Mouse (Mus musculus) kidney, adult 2 months (tissue): ENCODE results near the gene Frmd6.

Experiments used
- CTCF ChIP-seq: fragments of 200-500 bp; conservative IDR thresholded peaks from 2 replicates; pipeline ENCODE4 v1.5.1; 2011; ENCODE audit warnings: low read depth, mild to moderate bottlenecking, control low read depth, low read length, moderate library complexity, mixed read lengths; ENCODE audit not compliant: insufficient read depth, insufficient read length
- POLR2A ChIP-seq: fragments of 200-500 bp; IDR thresholded peaks from one replicate; pipeline ENCODE4 v1.6.1; 2011; ENCODE audit warnings: low read depth, low read length, control low read depth

DNA sequence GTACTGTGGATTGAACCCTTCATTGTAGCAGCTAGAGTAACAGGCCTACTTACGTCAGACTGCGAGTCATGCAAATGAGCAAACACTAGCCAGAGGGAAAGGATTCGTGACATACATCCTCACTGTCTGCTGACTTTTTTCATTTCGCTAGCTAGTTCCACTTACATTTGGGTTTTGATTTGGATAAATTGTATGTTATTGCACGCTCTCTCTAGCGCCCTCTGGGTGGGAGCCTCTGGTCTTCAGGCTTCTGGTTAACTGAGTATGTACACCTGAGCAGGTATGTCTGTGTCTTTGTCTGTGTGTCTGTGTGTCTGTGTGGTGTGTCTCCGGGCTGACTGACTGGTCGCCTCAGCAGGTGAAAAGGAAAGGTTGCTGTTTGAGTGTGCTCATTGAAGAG, 72.1 kb downstream of the Frmd6 start:
- TF ChIP-seq CTCF, result peak; percentile 39; the same call in 1 of the 2 replicates
- no peak for TF ChIP-seq POLR2A
